Mouse (Mus musculus): ENCODE measurements around the gene Sox15.
"Not testable (repeated sequence)": the region's sequence is repeated elsewhere in the genome, so short reads cannot be mapped to it uniquely, and the experiment has no call there.

Gene Sox15

GRCm38 (mm10) chr11:69681314-69682208 lies 26.4 kb downstream of the Sox15 start, which contains the start of gene Senp3:
TSS of gene Senp3 (minus strand) at chr11:69682084.
- DNase-seq: peak; percentile 98

GRCm38 (mm10) chr11:69682209-69682839 lies 27.2 kb downstream of the Sox15 start:
- DNase-seq: no peak

GRCm38 (mm10) chr11:69682840-69683533 lies 27.9 kb downstream of the Sox15 start:
- peak; percentile 82 for DNase-seq

- DNase-seq: no peak
Observed at GRCm38 (mm10) chr11:69683576-69683975, 28.5 kb downstream of the Sox15 start.

GRCm38 (mm10) chr11:69684128-69684745 lies 29.1 kb downstream of the Sox15 start:
- DNase-seq: peak; percentile 59

- DNase-seq: peak; percentile 58
Observed at GRCm38 (mm10) chr11:69684936-69685335, 29.8 kb downstream of the Sox15 start.

GRCm38 (mm10) chr11:69685526-69686148 lies 30.5 kb downstream of the Sox15 start, which contains the start of gene Tnfsf13:
TSS of gene Tnfsf13 (minus strand) at chr11:69685784.
- peak; percentile 92 for DNase-seq

GRCm38 (mm10) chr11:69686377-69686776 lies 31.3 kb downstream of the Sox15 start:
- peak; percentile 79 for DNase-seq

- DNase-seq: no peak
Observed at GRCm38 (mm10) chr11:69687061-69687460, 31.9 kb downstream of the Sox15 start.

- DNase-seq: no peak
Observed at GRCm38 (mm10) chr11:69689891-69690290, 34.8 kb downstream of the Sox15 start.

- no peak for DNase-seq
Observed at GRCm38 (mm10) chr11:69692196-69692811, 37.2 kb downstream of the Sox15 start.

- no peak for DNase-seq
Observed at GRCm38 (mm10) chr11:69692863-69693262, 37.7 kb downstream of the Sox15 start.

GRCm38 (mm10) chr11:69693421-69693965 lies 38.4 kb downstream of the Sox15 start:
- DNase-seq: no peak

- DNase-seq: no peak
Observed at GRCm38 (mm10) chr11:69695046-69695360, 39.9 kb downstream of the Sox15 start.

- peak; percentile 77 for DNase-seq
Observed at GRCm38 (mm10) chr11:69695361-69696181, 40.5 kb downstream of the Sox15 start, which contains the start of the genes Tnfsf12 and Tnfsfm13. TSS of gene Tnfsf12 (minus strand) at chr11:69695849. TSS of gene Tnfsfm13 (minus strand) at chr11:69696098.

GRCm38 (mm10) chr11:69697396-69697795 lies 42.3 kb downstream of the Sox15 start:
- DNase-seq: no peak

GRCm38 (mm10) chr11:69698574-69698973 lies 43.5 kb downstream of the Sox15 start:
- DNase-seq: no peak

- no peak for DNase-seq
Observed at GRCm38 (mm10) chr11:69699595-69699994, 44.5 kb downstream of the Sox15 start.

GRCm38 (mm10) chr11:69702886-69703285 lies 47.8 kb downstream of the Sox15 start:
- DNase-seq: not testable (repeated sequence)

- not testable (repeated sequence) for DNase-seq
Observed at GRCm38 (mm10) chr11:69703381-69703780, 48.3 kb downstream of the Sox15 start.

Data from cerebellum, adult 11-12 months (tissue).